Mouse (Mus musculus) v-Abl transformed pro-B cells (cell line): Measurements from ENCODE around the gene Nr5a2.

Source experiments
- in situ Hi-C, 2 experiments: fragments of 400-800 bp; cut with MboI; formaldehyde crosslinking; loops; one replicate each; pipeline ENCODE4 v1.15.1; 2025; ENCODE audit not compliant: unreplicated experiment in 2 of 2

Nr5a2 gene

DNA sequence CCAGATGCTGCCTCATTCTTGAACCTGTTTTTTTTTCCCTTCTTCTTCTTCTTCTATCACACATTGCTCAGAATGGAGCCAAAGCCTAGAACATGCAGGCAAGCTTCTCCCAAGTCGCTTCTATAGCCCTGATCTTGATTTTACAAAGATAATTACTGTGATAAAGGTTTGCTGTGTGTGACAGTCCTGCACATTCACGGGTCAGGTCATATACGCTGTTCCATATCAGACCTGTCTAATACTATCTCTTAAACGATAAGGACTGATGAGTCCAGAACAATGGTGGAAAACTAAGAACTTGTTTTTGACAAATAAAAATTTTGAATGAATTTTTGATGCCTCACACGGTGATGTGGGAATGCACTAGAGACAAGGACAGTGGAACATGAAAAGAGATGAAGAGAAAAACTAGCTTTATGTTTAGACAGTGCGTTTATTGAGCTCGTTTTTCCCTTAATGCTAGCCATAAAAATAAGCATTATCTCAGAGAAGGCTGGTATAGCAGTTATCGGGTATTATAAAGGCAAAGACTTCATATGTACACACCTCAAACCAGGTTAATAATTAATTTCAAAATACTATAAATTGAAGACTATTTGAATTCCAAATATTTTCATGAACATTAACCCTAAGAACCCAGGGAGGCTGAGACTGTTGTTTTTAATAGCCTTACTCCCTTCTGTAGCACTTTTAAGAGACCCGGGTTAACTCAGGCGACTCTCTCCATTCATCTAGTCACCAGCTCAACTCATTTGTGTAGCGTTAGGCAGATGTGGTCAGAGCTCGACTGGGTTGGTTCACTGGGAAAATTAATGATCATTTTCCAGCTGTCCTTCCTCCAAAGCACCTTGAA lies 49.3 kb downstream of the Nr5a2 start:
- in situ Hi-C loops: no loop called here

DNA sequence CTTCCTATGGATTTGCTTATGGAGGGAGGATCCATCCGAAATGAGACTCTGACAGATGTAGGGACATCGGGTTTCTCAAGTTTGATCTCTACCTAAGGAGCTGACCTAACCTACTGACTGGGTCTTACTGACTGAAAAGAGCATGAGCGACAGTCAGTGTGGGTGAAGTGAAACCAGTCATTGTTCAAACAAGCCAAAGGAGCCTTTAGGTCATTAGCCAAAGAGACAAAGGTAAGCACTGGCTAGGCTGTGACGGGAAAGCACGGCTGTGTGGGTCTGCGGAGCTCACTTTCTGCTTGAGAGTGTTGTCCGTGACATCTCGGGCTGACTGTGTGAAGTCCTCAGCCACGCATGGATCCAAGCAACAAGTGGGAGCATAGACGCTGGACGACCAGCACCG lies 50.1 kb downstream of the Nr5a2 start:
- in situ Hi-C loops: no loop called here

DNA sequence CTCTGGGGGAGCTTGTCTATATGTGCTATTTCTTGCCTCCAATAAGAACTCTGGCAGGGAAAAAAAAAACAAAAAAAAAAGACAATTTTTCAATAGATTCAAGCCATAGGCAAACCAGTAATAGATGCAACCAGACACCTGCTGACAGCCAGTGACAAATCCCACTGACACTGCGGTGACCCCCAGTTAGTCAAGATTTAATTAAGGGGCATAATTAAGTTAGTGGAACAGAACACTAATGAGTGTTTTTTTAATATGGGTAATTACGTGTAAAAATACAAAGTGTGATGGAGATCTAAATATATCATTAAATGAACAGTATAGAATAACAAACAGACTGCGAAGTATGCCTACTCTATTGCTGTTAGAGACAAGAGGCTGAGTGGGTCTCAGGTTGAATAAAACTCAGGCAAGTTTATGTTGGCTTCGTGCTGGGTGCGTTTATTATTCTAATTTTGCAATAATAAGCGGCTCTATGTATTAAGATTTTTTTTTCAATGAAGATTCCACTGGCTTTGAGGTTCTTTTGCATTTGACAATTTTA lies 50.7 kb downstream of the Nr5a2 start:
- in situ Hi-C loops: no loop called here

DNA sequence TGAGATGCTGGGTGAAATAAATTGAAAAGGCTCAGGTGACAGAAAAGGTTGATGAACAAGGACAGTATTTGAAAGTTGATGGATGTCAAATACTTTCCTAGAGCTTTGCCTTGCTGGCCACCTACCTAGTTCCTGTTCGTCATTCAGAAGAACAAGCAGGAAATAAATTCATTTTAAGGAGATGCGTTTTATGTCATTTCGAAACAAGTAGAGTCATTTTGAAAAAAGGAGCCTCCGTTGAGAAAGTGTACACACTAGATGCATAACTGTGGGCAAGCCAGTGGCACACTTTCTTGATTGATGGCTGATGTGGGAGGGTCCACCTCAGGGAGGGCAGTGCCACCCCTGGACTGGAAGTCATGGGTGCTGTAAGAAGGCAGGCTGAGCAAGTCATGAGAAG lies 62.1 kb downstream of the Nr5a2 start:
- in situ Hi-C loops: no loop called here

DNA sequence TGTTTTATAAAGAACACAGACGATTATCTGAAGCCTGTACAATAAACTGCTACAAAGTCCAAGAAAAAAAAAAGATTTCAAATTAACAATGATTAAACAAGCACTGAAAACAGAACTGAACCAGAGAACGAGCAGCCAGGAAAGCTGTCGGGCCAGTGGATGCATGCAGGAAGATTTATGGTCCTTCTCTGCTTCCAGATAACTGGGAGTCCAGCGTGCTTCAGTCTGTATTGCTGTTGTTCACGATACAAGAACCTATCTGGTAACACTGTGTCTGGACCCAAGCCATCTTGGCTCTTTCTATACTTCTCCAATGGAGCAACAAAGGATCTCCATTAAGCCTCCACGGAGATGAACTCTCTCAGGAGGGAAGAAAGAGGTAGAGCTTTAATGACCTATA lies 63.9 kb downstream of the Nr5a2 start:
- in situ Hi-C loops: no loop called here

DNA sequence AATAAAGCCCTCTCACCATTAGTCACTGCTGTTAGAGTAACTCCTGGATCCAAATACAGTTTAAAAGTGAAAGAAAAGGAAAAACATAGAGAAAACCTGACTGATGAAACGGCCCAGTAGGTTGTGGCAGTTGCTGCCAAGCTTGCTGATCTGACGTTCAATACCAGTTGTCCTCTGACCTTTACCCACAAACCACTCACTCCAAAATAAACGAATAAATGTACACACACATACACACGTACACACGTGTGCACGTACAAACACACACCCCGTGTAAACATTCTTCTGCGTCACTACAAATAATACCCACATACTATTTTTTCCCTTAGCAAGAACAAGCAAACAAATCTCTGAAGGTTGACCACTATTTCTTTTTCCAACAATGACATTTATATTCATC lies 64.4 kb downstream of the Nr5a2 start:
- in situ Hi-C loops: no loop called here

DNA sequence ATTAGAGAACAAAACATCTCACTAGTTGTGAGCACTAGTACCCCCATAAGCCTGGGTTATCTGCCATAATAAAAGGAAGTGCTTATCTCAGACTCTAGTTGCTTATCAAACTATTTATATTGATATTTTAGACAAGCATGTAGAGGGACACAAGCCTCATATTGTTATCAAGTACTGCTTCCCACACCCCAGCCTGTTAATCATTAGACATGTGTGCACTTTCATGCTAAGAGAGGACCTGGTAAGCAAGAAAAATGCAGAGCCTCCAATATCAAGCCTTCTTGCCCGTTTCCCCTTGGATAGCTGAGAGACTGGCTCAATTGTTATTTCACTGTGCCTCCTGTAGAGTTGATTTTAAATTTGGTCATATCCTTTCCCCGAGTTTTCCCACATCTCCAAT lies 65.5 kb downstream of the Nr5a2 start:
- in situ Hi-C loops: no loop called here

DNA sequence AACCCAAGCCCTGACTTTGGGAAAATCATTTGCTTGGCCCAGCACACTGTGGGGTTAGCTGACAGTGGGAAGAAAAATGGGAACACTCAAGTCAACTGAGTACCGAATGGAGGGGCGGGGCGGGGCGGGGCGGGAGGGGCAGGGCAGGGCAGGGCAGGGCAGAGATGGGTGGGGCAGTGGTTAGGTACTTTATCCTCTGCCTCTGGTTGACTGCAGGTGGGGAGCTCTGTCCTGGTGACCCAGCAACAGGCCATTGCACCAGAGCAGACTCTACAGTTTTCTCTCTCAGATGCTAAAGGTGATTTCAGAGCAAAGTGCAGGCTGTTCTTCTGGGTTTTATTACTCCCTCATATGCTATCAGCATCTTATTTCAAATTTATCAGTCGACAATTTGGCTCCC lies 67.1 kb downstream of the Nr5a2 start:
- in situ Hi-C loops: no loop called here

DNA sequence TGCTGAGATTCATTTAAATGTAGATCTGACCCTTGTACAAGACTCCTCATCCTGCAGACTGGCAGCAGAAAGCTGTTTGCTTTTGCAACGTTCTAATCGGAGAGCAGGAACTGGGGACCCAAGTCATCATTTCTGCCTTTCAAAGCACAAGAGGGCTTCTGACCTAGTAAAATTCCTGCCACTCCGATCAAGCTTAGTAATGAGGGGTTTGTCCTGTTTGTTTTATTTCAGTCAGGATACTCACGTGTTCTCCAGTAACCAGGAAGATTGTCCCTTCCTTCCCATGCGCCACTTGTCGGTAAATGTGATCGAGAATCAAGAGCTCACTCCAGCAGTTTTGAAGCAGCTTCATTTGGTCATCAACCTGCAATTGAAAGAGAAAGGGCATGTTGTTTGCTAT lies 69.8 kb downstream of the Nr5a2 start:
- in situ Hi-C loops: no loop called here

DNA sequence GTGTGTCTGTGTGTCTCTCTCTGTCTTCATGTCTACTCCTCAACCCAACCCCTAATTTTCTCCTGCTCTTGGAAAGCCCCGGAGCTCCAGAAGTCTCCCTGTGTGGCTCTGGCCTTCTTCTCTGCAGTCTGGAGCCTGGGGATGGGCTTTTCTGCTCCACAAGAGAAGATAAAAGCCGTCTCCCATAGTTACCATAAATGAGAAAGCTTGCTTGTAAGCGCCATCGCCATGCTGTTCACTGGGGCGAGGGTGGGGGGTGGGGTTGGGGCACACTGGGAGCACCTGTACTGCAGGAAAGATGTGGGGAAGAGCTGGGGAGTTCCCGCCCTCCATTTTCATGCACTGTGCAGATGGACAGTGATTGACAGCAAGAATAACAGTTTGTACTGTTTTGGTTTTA lies 71.5 kb downstream of the Nr5a2 start:
- in situ Hi-C loops: no loop called here

DNA sequence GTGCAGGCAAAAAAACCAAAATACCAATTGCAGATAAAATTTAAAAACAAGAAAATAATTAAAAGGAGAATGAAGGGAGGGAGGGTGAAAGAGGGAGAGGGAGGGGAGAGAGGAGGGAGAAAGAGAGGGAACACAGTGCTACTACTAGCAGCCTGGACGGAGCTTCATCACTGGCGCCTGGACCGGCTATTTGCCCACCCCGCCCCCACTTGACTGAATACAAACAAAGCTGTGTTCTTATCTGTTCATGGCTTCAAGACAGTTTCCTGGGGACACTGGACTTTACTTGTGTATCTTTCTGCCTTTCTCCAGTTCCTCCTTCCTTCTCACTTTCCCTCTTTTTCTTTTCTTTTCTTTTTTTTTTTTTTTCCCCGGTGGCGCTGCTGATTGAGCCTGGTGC lies 73.6 kb downstream of the Nr5a2 start:
- in situ Hi-C loops: no loop called here

DNA sequence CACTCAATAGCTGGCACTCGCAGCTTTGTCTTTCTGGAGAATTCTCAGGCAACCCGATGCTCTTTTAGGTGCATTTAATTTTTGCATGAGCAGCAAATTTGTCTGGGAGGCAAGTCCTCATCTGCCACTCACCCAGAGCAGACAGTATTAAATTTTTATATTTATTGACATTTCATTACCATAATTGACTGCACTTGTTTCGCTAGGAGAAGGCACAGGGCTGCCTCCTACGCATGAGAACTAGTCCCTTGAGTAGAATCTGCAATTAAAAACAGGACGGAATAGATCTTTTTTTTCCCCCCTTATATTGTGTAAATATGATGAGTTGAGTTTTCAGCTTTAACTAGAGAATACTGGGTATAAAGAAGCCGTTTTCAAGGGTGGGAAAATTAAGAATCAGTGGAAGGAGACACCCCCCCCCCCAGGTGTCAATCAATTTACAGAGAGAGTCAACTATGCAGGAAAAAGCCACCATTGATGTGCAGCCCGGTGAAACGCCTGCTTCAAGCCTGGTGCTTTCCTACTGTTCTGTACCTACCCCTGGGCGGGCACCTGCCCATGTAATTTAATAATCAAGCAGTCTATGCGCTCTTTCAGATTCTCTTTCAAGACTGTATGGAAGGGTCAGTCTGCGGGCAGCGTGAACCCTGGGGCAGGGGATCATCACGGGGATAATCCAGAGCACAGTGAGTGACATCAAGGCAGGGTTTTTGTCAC lies 76.6 kb downstream of the Nr5a2 start:
- in situ Hi-C loops: no loop called here

DNA sequence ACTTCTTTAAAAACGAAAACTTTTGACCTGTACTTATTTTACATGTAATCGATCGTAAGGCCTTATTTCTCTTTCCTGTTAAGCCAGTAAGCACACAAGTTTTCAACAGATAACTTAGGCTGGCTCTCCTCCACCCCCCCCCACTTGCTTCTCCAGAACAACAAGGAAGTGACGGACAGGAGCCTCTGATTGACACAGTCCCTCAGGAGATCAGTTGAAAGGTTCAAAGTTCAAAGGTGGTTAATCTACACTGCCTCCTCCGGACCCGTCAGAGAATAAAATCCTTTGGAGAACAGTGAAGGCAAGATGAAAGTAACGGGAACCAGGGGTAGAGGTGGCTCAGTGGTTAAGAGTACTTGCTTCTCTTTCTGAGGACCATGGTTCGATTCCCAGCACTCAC lies 80.0 kb downstream of the Nr5a2 start:
- in situ Hi-C loops: no loop called here

DNA sequence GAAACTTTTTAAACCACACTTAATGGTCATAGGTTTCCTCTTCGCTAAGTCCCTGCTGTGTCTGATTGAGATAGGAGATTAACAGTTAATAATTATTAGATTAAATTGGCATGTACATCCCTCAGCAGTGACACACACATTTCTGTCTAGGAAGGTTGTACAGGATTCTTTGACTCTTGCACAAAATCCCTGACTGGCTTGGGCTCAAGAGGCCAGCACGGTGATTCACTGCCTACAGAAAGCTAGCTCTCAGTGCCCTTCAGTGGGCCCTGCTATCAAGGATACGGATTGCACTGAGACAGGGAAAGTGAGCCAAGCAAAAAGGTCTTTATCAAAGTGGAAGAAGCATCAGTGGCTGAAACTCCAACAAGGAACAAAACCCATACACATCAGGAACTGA lies 85.2 kb downstream of the Nr5a2 start:
- in situ Hi-C loops: no loop called here

DNA sequence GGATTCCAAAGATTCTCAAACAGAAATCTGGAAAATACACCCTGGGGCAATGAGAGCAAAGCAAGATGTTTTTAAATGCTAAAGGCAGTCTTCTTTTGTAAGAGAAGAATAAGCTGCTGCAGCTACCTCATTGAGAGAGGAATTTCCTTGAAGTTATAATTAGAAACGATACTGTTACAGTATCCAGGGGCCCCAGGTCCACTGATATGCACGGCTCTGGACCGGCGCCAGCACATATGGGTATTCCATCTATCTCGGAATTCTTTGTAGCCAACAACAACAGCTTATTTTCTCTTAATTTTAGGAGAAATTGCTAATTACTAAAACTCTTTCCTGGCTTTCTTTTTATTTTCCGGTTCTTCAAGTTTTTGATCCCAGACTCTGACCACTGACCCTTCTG lies 91.3 kb downstream of the Nr5a2 start:
- in situ Hi-C loops: no loop called here

DNA sequence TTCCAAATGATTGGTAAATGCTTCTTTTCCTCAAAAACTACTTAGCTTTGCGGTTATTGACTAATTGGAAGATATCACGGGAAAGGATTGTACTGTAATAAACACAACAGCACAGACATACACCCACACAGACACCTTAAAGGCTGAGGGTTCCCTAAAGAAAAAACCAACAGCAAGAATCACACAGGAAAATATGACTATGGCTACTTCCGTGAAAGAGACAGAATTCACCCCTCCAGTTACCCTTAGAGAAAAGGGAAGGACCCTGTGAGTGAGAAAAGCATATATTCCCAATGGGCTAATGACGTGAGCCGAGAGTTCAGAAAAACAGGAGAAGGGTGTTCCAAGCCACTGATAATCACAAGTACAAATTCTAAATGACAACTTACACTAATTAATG lies 92.0 kb downstream of the Nr5a2 start:
- in situ Hi-C loops: no loop called here

DNA sequence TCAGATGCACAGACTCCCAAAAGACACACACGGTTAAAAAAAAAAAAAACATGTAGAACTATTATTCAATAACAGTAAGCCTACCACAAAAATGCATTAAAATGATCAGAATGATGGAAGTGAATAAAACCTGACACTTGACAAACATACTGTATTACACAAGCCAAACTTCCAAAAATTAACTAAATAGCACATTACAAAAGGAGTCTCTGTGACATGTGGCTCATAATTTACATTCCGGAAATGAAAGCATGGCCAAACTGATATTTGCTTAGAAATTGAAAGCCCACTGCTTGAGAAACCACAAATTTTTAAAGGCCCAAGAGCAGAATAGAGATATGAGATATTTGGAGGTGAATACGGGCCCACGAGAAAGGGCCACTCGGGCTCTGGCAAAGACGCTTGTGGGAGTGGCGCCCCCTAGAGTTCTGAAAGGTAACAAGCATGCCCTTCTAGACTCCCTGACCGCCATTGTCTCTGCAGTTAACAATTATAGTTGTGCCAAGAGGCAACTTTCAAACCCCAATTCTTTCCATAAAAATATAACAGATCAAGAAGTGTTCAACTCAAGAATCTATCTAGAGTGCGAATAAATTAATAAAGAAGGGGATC lies 93.7 kb downstream of the Nr5a2 start:
- in situ Hi-C loops: no loop called here

DNA sequence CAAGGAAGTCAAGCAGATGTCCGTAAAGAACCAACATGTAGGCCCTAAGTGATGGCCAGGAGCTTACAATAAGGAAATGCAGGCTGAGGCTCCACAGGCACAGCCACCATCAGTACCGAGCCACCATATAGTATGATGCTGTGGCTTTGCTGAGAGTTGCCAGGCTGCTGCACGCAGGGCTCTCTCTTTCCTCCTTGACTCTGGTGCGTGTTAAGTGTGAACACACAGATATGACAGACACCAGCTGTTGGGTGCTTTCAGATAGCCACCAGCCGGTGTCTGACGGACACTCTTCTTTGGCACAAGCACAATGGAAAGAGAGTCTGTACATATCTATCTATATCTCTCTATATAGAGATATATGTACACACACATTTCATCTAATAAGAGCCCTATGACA lies 97.0 kb downstream of the Nr5a2 start:
- in situ Hi-C loops: no loop called here

DNA sequence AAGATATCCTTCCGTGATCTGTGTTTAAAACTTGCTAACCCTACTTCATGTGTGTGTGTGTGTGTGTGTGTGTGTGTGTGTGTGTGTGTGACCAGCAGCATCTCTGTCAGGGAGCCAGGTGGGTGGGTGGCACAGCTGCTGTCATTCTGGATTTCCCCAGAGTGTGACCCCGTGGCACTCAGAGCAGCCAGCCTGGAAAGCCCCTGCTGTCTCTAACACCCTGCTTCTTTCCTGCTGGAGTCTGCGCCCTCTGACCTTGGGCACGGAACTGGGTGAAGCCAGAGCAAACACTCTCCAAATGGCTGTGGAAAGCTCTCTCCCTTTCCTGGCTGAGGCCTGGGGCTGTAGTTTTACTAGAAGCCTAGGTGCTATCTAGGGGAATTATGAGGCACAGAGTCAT lies 100.8 kb downstream of the Nr5a2 start:
- in situ Hi-C loops: no loop called here

DNA sequence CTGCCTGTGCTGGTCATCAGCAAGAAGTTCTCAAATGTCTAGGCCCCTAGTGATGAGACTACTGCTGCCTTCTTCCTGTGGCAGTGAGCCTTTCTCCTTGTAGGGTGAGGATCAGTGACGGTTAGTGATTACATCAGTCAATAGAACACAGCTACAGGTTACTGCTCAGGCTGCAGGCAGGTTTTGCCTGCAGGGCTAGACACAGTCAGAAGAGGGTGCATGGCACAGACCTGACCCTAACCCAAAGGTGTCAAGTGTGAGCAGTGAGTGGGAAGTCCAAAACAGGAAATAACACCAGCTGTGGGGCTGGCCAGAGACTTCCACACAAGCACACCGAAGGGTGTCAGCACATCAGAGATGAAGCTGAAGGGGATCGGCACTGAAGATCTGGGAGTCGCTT lies 101.5 kb downstream of the Nr5a2 start:
- in situ Hi-C loops: no loop called here

DNA sequence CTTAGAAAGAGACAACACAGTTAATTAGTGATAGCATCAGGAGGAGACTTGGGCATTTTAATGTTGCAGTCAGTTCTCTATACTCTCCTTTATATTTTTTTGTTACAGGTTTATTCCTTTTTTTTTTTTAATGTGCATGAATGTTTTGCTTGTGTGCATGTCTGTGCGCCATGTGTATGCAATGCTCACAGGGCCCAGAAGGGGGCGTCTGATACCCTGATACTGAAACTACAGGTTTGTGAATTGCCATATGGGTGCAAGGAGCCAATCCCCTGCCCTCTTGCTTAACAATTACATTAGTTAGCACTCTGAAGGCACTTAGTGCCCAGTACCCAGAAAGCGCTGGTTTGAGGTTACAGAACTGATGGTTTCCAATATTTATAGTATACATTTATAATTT lies 104.1 kb downstream of the Nr5a2 start:
- in situ Hi-C loops: no loop called here

DNA sequence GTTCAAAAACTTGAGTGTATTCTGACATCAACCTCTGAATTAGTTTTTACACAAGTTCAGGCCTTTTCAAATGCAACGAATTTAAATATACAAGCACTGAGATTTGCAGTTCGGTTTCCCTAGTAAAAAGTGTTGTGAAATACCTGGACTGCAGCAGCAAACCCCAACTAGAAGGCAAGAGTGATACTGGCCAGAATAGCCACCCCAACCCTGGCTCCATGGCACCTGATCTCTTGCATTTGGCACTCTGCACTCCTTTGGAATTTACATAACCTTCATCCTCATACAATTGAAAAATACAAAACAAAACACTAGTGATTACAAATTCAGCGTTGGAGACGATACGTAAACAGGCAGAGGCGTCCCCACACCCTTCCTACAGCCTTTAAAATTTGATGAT lies 111.5 kb downstream of the Nr5a2 start:
- in situ Hi-C loops: no loop called here
